Mouse (Mus musculus) stomach, postnatal 0 days (tissue): ENCODE results near the gene Fut8.

Experiments
- CTCF ChIP-seq: IDR thresholded peaks from 2 replicates; pipeline ENCODE4 v1.5.1; 2016; ENCODE audit warnings: antibody characterized with exemption, low read depth, mild to moderate bottlenecking, moderate library complexity
- EP300 ChIP-seq: optimal IDR thresholded peaks from 2 replicates; pipeline ENCODE3; 2016; ENCODE audit warnings: antibody characterized with exemption

DNA sequence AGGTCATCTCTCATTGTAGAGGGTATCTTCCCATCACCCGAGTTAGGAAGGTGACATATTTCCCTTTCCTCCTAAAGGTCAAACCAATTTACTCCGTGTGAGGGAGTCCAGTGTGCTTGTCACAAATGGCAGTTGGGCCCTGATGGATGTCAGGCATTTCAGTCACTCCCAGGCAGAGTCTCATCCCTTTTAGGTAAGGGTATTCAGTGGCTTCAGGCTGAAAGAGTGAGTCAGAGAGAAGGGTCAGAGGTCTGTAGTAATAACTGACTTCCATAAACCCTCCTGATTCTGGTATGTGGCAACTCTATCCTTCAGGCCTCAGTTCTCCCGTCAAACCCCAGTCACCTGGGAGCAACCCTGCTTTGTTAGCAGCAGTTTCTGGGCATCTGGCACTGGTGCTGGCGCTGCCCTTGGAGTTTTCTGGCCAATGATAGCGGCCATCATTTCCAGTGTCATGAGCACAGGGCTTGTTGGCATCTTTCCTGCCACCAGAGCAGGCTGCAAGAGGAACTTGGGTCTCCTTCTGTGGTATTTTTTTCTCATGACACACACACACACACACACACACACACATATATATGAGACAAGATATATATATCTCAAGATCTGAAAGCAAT is 262.6 kb downstream of the Fut8 start:
- no peak for TF ChIP-seq CTCF
- no peak for TF ChIP-seq EP300
